Mouse (Mus musculus) liver, embryonic 14.5 days (tissue): ENCODE data around the gene Bglap2. TPM values are rescaled to one million over a fixed set of nuclear protein-coding genes. Genes with fewer than 3 reads are reported as not detected.
A peak's percentile ranks its signal among the peaks of the same experiment; 100 is the strongest.

Experiments used
- ATAC-seq: fragments of 200-750 bp; cut with Nextera tagmentation; 2 replicates; pipeline ENCODE4 v1.8.0; 2017; ENCODE audit warnings: moderate number of reproducible peaks, mild to moderate bottlenecking, moderate library complexity; ENCODE audit not compliant: insufficient read depth
- DNase-seq, 3 experiments: peaks; one replicate each; pipeline ENCODE4 v3.0.0-alpha.2; 2012 to 2013; ENCODE audit warnings: low read depth in 3 of 3, low spot score in 3 of 3
- H3K27ac ChIP-seq: fragments of 300-500 bp; sonication (generic); 2 replicates; pipeline ENCODE4 v1.5.1; 2014; ENCODE audit warnings: moderate library complexity, mild to moderate bottlenecking, control low read depth, inconsistent platforms
- H3K27me3 ChIP-seq: fragments of 300-500 bp; sonication (generic); 2 replicates; pipeline ENCODE4 v1.6.1; 2014; ENCODE audit warnings: mild to moderate bottlenecking, low read length, moderate library complexity; ENCODE audit not compliant: control insufficient read depth, insufficient read depth
- H3K36me3 ChIP-seq: fragments of 300-500 bp; sonication (generic); replicated peaks from 2 replicates; pipeline ENCODE4 v1.6.1; 2014; ENCODE audit warnings: low read depth; ENCODE audit not compliant: control insufficient read depth, insufficient read depth
- H3K4me1 ChIP-seq, 2 experiments: fragments of 200-500 bp in 1 of 2; fragments of 300-500 bp in 1 of 2; sonication (generic) in 1 of 2; replicated peaks; 2 replicates each; pipeline ENCODE4 v1.6.1; 2012 to 2014; ENCODE audit warnings: antibody characterized with exemption in 1 of 2, inconsistent platforms in 1 of 2, low read length in 1 of 2; ENCODE audit not compliant: control insufficient read depth in 2 of 2, insufficient read depth in 2 of 2
- H3K4me2 ChIP-seq: fragments of 300-500 bp; sonication (generic); 2 replicates; pipeline ENCODE4 v1.6.1; 2014; ENCODE audit warnings: low read depth, mild to moderate bottlenecking, control low read depth, moderate library complexity
- H3K4me3 ChIP-seq, 2 experiments: fragments of 200-500 bp in 1 of 2; fragments of 300-500 bp in 1 of 2; sonication (generic) in 1 of 2; 2 replicates each; pipeline ENCODE4 v1.5.1; 2012 to 2014; ENCODE audit warnings: low read depth in 2 of 2, low read length in 2 of 2, mild to moderate bottlenecking in 2 of 2, control low read depth in 1 of 2, inconsistent platforms in 1 of 2, moderate library complexity in 1 of 2; ENCODE audit not compliant: insufficient read depth in 1 of 2
- H3K9ac ChIP-seq: fragments of 300-500 bp; sonication (generic); replicated peaks from 2 replicates; pipeline ENCODE4 v1.6.1; 2014; ENCODE audit warnings: mild to moderate bottlenecking, control low read depth, moderate library complexity
- H3K9me3 ChIP-seq: fragments of 300-500 bp; sonication (generic); 2 replicates; pipeline ENCODE4 v1.6.1; 2016; ENCODE audit warnings: low read length, mixed read lengths; ENCODE audit not compliant: control insufficient read depth
- CTCF ChIP-seq: IDR thresholded peaks from 2 replicates; pipeline ENCODE4 v1.5.1; 2016; ENCODE audit warnings: antibody characterized with exemption, low read depth, control low read depth
- EP300 ChIP-seq: IDR thresholded peaks from 2 replicates; pipeline ENCODE4 v1.6.1; 2016; ENCODE audit warnings: antibody characterized with exemption, low read depth
- WGBS: fragments of 180-500 bp; shearing (Covaris S2); extraction: QIAGEN DNeasy Blood & Tissue Kit; methylation state at CpG from one replicate; pipeline ENCODE4 v1.1.7; 2014; ENCODE audit not compliant: insufficient replicate concordance; 5-methylcytosine and 5-hydroxymethylcytosine counted together
- polyA plus RNA-seq, 2 experiments: library from polyadenylated mRNA; depleted of rRNA in 1 of 2; stranded (reverse) in 1 of 2; unstranded in 1 of 2; fragments of >200 nt; fragmentation: Nextera tagmentation in 1 of 2; extraction: Ambion mirVana in 1 of 2; gene quantifications; 2 replicates each; pipeline versions ENCODE4 v1.2.1 to v1.2.3; 2012 to 2014

Bglap2 gene
- polyA plus RNA-seq, 2 experiments: not detected

DNA sequence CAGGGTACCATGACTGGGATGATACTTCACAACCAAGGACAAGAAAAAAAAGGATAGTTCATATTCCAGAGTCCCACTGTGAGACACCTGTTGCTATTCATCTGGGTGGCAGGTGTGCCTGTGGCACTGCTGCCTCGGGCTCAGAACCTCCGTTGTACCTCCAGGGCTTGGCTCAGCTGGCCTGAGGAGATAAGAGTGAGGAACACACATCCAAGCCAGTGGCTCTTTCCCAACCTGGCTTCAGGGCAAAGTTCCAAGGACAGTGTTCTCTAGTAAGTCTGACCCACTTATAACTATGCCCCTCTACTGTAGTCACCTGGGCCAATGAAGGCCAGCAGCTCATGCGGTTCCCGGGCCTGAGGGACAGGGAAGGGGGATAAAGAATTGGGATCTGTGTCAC is 33.2 kb upstream of the Bglap2 start:
- DNase-seq (peak; percentile 58 to 65 (median 63)), ATAC-seq (peak; percentile 40)
- H3K9me3 ChIP-seq: no peaks in the 10 kb centered on the region
- H3K9ac ChIP-seq: peak overlapping the region; percentile 40
- no peak overlapping the region for H3K4me3 ChIP-seq
- peaks cover 27 to 48% of the 10 kb centered on the region in 2 experiments for H3K4me1 ChIP-seq
- peaks cover 16% of the 10 kb centered on the region for H3K36me3 ChIP-seq
- 43% methylated on average over 4 of the region's 4 CpGs for WGBS
- no peaks in the 10 kb centered on the region for H3K27me3 ChIP-seq
- peak; percentile 48; the same call in 1 of the 2 replicates for TF ChIP-seq EP300
- no peak for TF ChIP-seq CTCF
- H3K27ac ChIP-seq: peak overlapping the region; percentile 87
- H3K4me2 ChIP-seq: peak overlapping the region; percentile 93

DNA sequence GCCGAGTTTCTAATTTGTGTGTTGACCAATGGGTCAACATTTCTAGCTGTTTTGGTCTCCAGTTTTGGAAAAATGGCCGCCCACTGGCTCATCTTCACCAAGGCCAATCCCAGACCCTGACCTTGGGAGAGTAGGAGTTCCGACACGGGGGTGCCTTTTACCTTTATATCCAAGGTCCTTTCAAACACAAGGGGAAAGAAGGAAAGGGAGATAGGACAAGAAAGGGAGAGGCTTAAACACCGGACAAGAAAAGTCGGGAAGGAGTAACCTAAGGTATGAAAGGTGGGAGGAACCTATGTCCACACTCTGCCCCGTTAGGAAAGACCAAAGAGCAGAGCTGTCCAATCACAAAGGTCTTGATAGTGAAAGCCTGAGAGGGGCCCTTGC is 32.1 kb upstream of the Bglap2 start:
- peak in 2 of 3 experiments; percentile 12 to 32 for DNase-seq
- TF ChIP-seq CTCF: no peak
- no peak for TF ChIP-seq EP300
- peak overlapping the region; percentile 31 to 72 for H3K4me3 ChIP-seq
- peak overlapping the region; percentile 93 for H3K4me2 ChIP-seq
- no peak for ATAC-seq
- peaks cover 22 to 42% of the 10 kb centered on the region in 2 experiments for H3K4me1 ChIP-seq
- no peaks in the 10 kb centered on the region for H3K9me3 ChIP-seq
- peak overlapping the region; percentile 87 for H3K27ac ChIP-seq
- no peaks in the 10 kb centered on the region for H3K27me3 ChIP-seq
- H3K9ac ChIP-seq: peak overlapping the region; percentile 78
- peaks cover 13% of the 10 kb centered on the region for H3K36me3 ChIP-seq
- WGBS: 26% methylated on average over 7 of the region's 7 CpGs

GRCm38 (mm10) chr3:88409741-88410644 is 31.5 kb upstream of the Bglap2 start, which contains the start of gene Pmf1:
Gene Pmf1, minus strand, starts transcription at chr3:88410331.
- peak within 1 kb of the TSS; percentile 72 to 78 for H3K4me3 ChIP-seq
- no peaks in the 10 kb centered on the region for H3K27me3 ChIP-seq
- ATAC-seq (peak; percentile 92), DNase-seq (peak; percentile 81 to 85 (median 84))
- H3K9ac ChIP-seq: peak within 1 kb of the TSS; percentile 78
- H3K4me1 ChIP-seq: peaks cover 19 to 37% of the 10 kb centered on the region in 2 experiments
- H3K9me3 ChIP-seq: no peaks in the 10 kb centered on the region
- peaks cover 7% of the 10 kb centered on the region for H3K36me3 ChIP-seq
- TF ChIP-seq CTCF (peak; percentile 30; the same call in 1 of the 2 replicates), EP300 (peak; percentile 59)
- peak within 1 kb of the TSS; percentile 87 for H3K27ac ChIP-seq
- WGBS: under 1% methylated on average over 54 of the region's 54 CpGs
- peak within 1 kb of the TSS; percentile 93 for H3K4me2 ChIP-seq

- TF ChIP-seq CTCF (no peak), EP300 (no peak)
- 39% methylated on average over 5 of the region's 5 CpGs for WGBS
- DNase-seq (no peak), ATAC-seq (no peak)
- peak overlapping the region; percentile 72 to 78 for H3K4me3 ChIP-seq
- peak overlapping the region; percentile 93 for H3K4me2 ChIP-seq
- H3K36me3 ChIP-seq: peaks cover 2% of the 10 kb centered on the region
- H3K9ac ChIP-seq: peak overlapping the region; percentile 78
- no peak overlapping the region; the same call in 1 of the 2 replicates for H3K27ac ChIP-seq
- H3K9me3 ChIP-seq: no peaks in the 10 kb centered on the region
- H3K4me1 ChIP-seq: peaks cover 19 to 37% of the 10 kb centered on the region in 2 experiments
- no peaks in the 10 kb centered on the region for H3K27me3 ChIP-seq
Measured at GRCm38 (mm10) chr3:88408953-88409352, 30.5 kb upstream of the Bglap2 start.

DNA sequence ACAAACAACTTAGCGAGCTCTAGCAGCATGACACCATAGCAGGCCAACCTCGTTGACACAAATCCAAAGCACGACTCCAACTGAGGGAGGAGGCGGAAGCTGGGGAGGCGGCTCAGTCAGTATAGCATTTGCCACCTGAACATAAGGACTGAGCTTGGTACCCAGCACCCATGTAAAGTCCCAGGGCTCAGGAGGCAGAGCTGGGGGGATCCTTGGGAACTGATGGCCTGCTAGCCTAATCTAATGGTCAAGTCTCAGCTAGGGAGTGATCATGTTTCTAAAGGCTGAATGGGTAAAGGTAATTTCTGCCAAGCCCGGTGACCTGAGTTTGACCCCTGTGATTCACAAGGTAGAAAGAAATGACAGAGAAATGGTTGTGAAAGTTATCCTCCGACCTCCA is 29.0 kb upstream of the Bglap2 start:
- H3K27ac ChIP-seq: no peak overlapping the region
- H3K9ac ChIP-seq: no peak overlapping the region
- H3K36me3 ChIP-seq: peaks cover 5% of the 10 kb centered on the region; the same call in 1 of the 2 replicates
- no peak overlapping the region; the same call in 1 of the 2 replicates for H3K4me2 ChIP-seq
- H3K9me3 ChIP-seq: no peaks in the 10 kb centered on the region
- no peaks in the 10 kb centered on the region for H3K27me3 ChIP-seq
- no peak for DNase-seq
- 69% methylated on average over 7 of the region's 7 CpGs for WGBS
- H3K4me1 ChIP-seq: peaks cover 19 to 33% of the 10 kb centered on the region in 2 experiments
- H3K4me3 ChIP-seq: no peak overlapping the region
- no peak for ATAC-seq
- TF ChIP-seq CTCF (no peak), EP300 (no peak)
